ENCODE assay signal across 19 mouse cellular contexts in genomic region chr10:92675056-92675455, GRCm38 (mm10). TPM values are rescaled to one million over a fixed set of nuclear protein-coding genes. Genes with fewer than 3 reads are reported as not detected.
DNase-seq lines count a peak whose midpoint lies in the region; ATAC-seq and TF ChIP-seq lines count a peak whose summit lies in the region.
"Had no signal": no experiment of that assay in that cellular context is flagged by ENCODE, and none has a peak within 500 bp of the region (broad histone marks: within the 10 kb centered on the region; RNA-seq: fewer than 3 reads in every experiment).

No protein-coding gene starts in this region.

- no peaks in the 10 kb centered on the region for H3K4me1 ChIP-seq in embryonic facial prominence, embryonic 14.5 days (ENCODE audit: control insufficient read depth, insufficient read depth, low read length)
- H3K4me1 ChIP-seq in embryonic facial prominence, embryonic 10.5 days: no peaks in the 10 kb centered on the region
- H3K4me1 ChIP-seq: embryonic facial prominence, embryonic 13.5 days; forebrain, embryonic 10.5 days; forebrain, embryonic 13.5 days; heart, embryonic 13.5 days; hindbrain, embryonic 12.5 days; hindbrain, embryonic 15.5 days had no signal

- no peak overlapping the region for H3K4me3 ChIP-seq in embryonic facial prominence, embryonic 14.5 days (ENCODE audit: low read depth, low read length)
- H3K4me3 ChIP-seq in embryonic facial prominence, embryonic 10.5 days: no peak overlapping the region
- H3K4me3 ChIP-seq in left cerebral cortex, adult 2 months: no peak overlapping the region
- H3K4me3 ChIP-seq: embryonic facial prominence, embryonic 13.5 days; forebrain, embryonic 10.5 days; forebrain, embryonic 13.5 days; heart, embryonic 13.5 days; hindbrain, embryonic 12.5 days; hindbrain, embryonic 15.5 days had no signal

- H3K27me3 ChIP-seq in embryonic facial prominence, embryonic 14.5 days (replicated peaks; ENCODE audit: control insufficient read depth, insufficient read depth, low read length): no peaks in the 10 kb centered on the region
- no peaks in the 10 kb centered on the region for H3K27me3 ChIP-seq in embryonic facial prominence, embryonic 10.5 days (replicated peaks; ENCODE audit: low read depth, poor library complexity, severe bottlenecking)
- H3K27me3 ChIP-seq: embryonic facial prominence, embryonic 13.5 days; forebrain, embryonic 13.5 days; heart, embryonic 13.5 days; hindbrain, embryonic 12.5 days; hindbrain, embryonic 15.5 days had no signal

- no peak overlapping the region for H3K4me2 ChIP-seq in embryonic facial prominence, embryonic 14.5 days (ENCODE audit: low read depth, low read length)
- H3K4me2 ChIP-seq: embryonic facial prominence, embryonic 13.5 days; forebrain, embryonic 13.5 days; heart, embryonic 13.5 days; hindbrain, embryonic 12.5 days; hindbrain, embryonic 15.5 days had no signal

- no peak for TF ChIP-seq CTCF in left cerebral cortex, adult 2 months (IDR thresholded peaks at IDR 0.05)
- TF ChIP-seq CTCF in brain, embryonic 14.5 days (IDR thresholded peaks at IDR 0.05; ENCODE audit: borderline replicate concordance, extremely low read depth, insufficient read depth, insufficient read length): no peak

- H3K9me3 ChIP-seq in embryonic facial prominence, embryonic 14.5 days (ENCODE audit: control insufficient read depth, low read length): no peaks in the 10 kb centered on the region
- H3K9me3 ChIP-seq in embryonic facial prominence, embryonic 10.5 days: no peaks in the 10 kb centered on the region
- H3K9me3 ChIP-seq: embryonic facial prominence, embryonic 13.5 days; forebrain, embryonic 10.5 days; forebrain, embryonic 13.5 days; heart, embryonic 13.5 days; hindbrain, embryonic 12.5 days; hindbrain, embryonic 15.5 days had no signal

- no peak for TF ChIP-seq POLR2A in brain, embryonic 14.5 days (IDR thresholded peaks at IDR 0.05; ENCODE audit: borderline replicate concordance, extremely low read depth, insufficient read depth, insufficient read length, poor library complexity, severe bottlenecking)

- no peak overlapping the region for H3K27ac ChIP-seq in embryonic facial prominence, embryonic 14.5 days (replicated peaks; ENCODE audit: low read depth, low read length)
- H3K27ac ChIP-seq in embryonic facial prominence, embryonic 10.5 days (replicated peaks): no peak overlapping the region
- H3K27ac ChIP-seq in left cerebral cortex, adult 2 months: no peak overlapping the region
- H3K27ac ChIP-seq: embryonic facial prominence, embryonic 13.5 days; forebrain, embryonic 10.5 days; forebrain, embryonic 13.5 days; heart, embryonic 13.5 days; hindbrain, embryonic 12.5 days; hindbrain, embryonic 15.5 days had no signal

- no peak for ATAC-seq in embryonic facial prominence, embryonic 14.5 days (ENCODE audit: low read depth)
- ATAC-seq: CD4-positive, CD25-positive, alpha-beta regulatory T cell, adult 4 months; forebrain, embryonic 13.5 days; intestine, postnatal 0 days had no signal

- 80% methylated on average over 4 of the region's 4 CpGs for WGBS in embryonic facial prominence, embryonic 14.5 days
- WGBS in embryonic facial prominence, embryonic 10.5 days: 92% methylated on average over 4 of the region's 4 CpGs

- H3K9ac ChIP-seq in embryonic facial prominence, embryonic 14.5 days (ENCODE audit: low read depth, low read length): no peak overlapping the region
- H3K9ac ChIP-seq: embryonic facial prominence, embryonic 13.5 days; forebrain, embryonic 13.5 days; heart, embryonic 13.5 days; hindbrain, embryonic 12.5 days; hindbrain, embryonic 15.5 days had no signal

- intact Hi-C loops in left cerebral cortex, postnatal 4 days (cut with DNase I): no loop called here
- intact Hi-C loops in left cerebral cortex, adult 2 months (cut with DNase I): no loop called here

- H3K36me3 ChIP-seq in embryonic facial prominence, embryonic 14.5 days (ENCODE audit: control insufficient read depth, insufficient read depth, low read length): no peaks in the 10 kb centered on the region
- no peaks in the 10 kb centered on the region for H3K36me3 ChIP-seq in embryonic facial prominence, embryonic 10.5 days (replicated peaks)
- H3K36me3 ChIP-seq: embryonic facial prominence, embryonic 13.5 days; forebrain, embryonic 10.5 days; heart, embryonic 13.5 days; hindbrain, embryonic 12.5 days; hindbrain, embryonic 15.5 days had no signal

- DNase-seq in embryonic facial prominence, embryonic 14.5 days (ENCODE audit: low spot score): peak; percentile 17
- no peak for DNase-seq in embryonic facial prominence, embryonic 10.5 days (ENCODE audit: low spot score)
- DNase-seq in left cerebral cortex, postnatal 4 days: peak; percentile 25
- DNase-seq in left cerebral cortex, adult 2 months (ENCODE audit: extremely low spot score in 1 of 2, low spot score in 2 of 2): no peak
- peak; percentile 18 for DNase-seq in brain, adult 2 months (ENCODE audit: low read depth, low spot score)
- peak; percentile 36 for DNase-seq in brain, embryonic 14.5 days (ENCODE audit: low read depth)
- DNase-seq: adrenal gland, adult 2 months; adrenal gland, postnatal 14 days; cerebellum, adult 11 months; cerebellum, adult 2 months; gastrocnemius, postnatal 25 days had no signal

RNA-seq across cellular contexts. Expression of gene Nedd1, which starts 47.2 kb away (rescaled TPM):
- polyA plus RNA-seq in embryonic facial prominence, embryonic 14.5 days (2014; fragmentation: Nextera tagmentation; extraction: Ambion mirVana): 40.3 and 43.3 TPM in 2 replicates
- polyA plus RNA-seq in embryonic facial prominence, embryonic 10.5 days (2016; fragmentation: Nextera tagmentation; extraction: Ambion mirVana): 51.8 and 53.1 TPM in 2 replicates
- total RNA-seq in left cerebral cortex, postnatal 4 days (2021): 1 to 10 TPM; 4.9 to 5.0 TPM
- total RNA-seq in left cerebral cortex, adult 2 months (2021): 1 to 10 TPM; 2.6 to 3.0 TPM
- 10.5 and 12.6 TPM in 2 replicates for polyA plus RNA-seq in brain, embryonic 14.5 days (2012; rRNA removed)

Comparison
In these comparisons a context has a peak if more than half of its experiments do, and no peak if none do; other contexts are left out.
1. DNase-seq: peak in embryonic facial prominence, embryonic 14.5 days (single experiment), left cerebral cortex, postnatal 4 days (single experiment), brain, adult 2 months (single experiment) and brain, embryonic 14.5 days (single experiment); none in embryonic facial prominence, embryonic 10.5 days (single experiment) and left cerebral cortex, adult 2 months (0 of 2).